Mouse (Mus musculus) left cerebral cortex, adult 9 months (tissue): ENCODE results near the gene Chmp5.
A peak's percentile ranks its signal among the peaks of the same experiment; 100 is the strongest.

ENCODE experiments used
- DNase-seq, 2 experiments: peaks; one replicate each; pipeline ENCODE4 v3.0.0; 2022; ENCODE audit warnings: low spot score in 2 of 2

The Chmp5 gene

DNA sequence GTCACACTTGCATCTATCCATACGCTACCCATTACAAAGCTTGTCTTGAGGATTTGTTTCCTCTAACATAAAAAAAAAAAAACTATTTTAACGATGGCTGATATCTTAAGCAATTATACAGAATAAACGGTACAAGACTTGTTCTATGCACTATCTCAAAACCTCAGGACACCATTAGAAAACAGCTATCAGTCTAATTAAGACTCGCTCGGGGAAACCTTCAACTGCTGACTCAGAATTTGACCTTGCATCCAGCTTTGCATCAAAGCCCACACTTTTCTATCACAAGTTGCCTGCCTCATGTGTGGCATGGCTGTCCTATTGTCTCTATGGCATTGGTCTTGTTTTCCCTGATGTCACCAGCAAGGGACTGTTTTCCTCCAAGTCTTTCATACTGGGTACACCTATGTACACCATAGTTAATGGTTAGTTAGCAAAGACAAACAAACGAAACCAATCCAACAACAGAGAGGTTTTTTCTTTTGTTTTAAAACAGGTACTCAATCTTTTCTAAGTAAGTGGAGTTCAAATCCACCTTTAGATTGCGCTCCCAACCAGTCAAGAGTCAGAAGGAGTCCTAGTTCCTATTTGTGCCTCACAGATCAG, 1.6 kb upstream of the Chmp5 start:
- DNase-seq, result no peak

DNA sequence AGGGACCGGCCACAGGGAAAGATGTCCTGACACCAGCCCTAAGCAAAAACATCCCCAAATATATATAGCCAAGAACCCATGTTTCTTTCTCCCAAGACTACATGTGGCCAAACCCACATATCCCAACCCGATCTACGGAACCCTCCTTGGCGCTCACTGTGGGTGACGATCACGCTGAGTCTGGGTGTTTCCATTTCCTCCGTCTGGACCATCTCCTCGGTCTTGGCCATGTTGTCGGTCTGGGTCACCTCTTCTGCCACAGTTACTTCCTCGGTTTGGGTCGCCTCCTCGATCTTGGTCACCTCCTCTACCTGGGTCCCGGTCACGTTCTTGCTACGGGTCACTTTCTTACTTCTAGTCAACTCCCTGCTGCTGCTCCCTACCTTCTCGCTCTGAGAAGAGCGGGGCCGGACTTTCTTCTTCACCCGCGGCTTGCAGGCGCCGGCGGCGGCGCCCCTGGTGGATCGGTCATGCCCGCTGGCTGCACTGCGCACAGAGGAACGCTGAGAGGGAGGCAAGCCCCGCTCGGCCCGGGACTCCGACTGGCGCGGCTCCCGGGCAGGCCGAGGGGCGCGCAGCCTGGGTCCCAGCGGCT, 545 bp upstream of the Chmp5 start:
- no peak for DNase-seq

DNA sequence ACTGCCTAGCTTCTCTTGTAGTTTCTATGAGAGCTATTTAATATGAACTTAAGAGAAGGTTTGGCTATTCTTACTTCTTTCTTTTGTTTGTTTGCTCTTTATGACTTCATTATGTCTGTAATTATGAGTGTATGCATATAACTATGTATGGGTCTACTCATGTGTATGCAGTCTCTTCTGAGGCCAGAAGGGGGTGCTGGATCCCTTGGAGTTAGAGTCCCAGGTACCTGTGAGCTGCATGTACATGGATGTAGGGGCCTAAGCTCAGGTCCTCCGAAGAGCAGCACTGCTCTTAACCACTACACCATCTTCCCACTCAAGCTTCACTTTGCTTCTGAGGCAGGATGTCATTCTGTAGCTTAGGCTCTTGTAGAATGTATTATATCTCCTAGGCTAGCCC, 5.3 kb downstream of the Chmp5 start:
- no peak for DNase-seq

DNA sequence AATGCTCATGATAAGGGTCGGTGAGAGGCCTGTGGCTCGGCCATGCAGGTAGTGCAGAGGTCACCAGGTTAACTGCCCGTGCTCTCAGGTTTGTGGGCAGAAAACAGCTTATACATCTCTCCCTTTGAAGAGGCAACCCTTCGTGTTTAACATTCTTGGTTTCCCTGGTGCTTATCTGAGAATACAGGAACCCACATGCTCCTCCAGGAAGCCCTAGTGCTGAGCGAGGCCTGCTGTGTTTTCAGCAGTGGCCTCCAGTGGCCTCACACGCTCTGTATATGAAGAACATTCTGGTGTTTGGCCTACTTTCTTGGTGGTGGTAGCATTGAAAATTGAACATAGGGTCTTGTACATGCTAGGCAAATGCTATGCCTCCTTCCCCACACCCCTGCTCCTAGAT, 7.7 kb downstream of the Chmp5 start:
- DNase-seq, result no peak

DNA sequence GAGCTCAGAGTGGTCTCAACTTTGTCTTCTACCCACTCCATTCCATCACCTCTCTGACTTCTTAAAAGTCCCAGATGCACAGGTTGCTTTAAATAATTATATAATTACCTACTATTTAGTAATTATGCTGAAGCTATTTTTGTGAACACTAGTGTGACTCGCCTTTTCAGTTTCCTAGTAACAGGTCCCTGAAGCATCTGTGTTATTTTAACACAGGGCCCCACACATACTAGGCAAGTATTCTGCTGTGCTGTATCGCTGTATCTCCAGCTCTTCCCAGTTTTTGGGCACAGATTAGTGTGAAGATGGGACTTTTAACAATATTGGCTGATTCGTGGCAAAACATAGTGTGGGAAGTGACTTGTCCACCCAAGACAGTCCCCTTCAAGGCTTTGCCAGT, 15.3 kb downstream of the Chmp5 start:
- DNase-seq, result no peak

DNA sequence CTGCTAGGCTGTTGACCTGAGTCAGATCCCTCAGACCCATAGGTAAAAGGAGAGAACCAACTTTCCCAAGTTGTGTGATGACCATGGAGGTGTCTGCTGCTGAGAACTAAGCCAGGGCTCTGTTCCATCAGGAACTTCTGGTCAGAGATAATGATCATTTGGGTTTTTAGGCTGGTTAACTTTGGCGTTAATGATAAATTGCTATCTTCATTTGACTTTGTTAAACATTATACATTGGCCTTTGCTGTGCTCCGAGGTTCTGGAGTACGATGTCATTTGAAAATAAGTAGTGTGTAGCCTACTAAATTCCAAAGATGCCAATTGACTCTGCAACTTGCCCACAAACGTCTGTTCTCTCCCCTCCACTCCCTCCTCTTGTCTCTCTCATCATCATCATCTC, 21.0 kb downstream of the Chmp5 start:
- DNase-seq, result no peak

DNA sequence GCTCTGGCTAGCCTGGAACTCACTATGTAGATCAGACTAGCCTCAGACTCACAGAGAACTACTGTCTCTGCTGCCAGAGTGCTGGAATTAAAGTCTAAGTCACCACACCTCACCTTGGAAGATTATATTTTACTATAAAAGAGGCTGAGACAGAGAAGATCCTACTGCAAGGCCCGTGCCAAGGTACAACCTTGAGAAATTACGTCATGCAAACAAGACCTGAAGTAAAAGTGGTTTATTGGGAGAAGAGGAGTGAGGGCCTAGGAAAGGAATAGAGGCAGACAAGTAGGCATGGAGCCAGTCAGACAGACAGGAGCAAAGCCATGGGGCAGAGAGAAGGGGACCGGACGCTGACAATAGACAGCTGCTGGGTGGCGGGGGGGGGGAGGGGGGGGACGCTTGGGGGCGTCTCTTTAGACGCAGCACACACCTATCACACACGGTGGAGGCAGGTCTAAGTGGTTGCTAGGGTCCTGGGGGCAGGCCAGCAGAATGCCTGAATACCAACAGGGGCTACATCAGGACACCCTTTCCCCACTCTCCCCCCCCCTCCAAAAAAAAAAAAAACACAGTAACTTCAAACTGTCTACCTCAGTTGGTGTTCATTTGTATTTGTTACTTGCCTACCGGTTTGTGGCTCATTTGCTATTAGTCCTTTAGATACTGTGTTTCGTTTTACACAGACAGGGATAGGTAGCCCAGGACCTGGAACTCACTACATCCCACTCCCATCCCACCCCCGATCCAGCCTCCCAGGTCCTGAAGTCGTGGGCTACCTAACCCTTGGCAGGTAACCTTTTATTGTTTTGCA, 21.8 kb downstream of the Chmp5 start:
- DNase-seq, result no peak

DNA sequence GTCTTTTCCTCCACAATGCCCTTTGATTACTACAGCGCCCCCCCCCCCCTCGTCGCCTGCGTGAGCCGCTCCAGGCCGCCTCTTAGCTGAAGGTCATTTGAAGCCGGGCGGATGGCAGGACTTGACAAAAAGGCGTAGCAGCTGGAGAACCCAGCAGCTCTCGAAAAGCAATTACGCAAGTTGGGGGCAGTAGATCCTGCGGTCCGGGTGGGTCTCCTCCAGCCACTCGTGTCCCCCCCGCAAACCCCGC, 22.3 kb downstream of the Chmp5 start:
- DNase-seq, result no peak

DNA sequence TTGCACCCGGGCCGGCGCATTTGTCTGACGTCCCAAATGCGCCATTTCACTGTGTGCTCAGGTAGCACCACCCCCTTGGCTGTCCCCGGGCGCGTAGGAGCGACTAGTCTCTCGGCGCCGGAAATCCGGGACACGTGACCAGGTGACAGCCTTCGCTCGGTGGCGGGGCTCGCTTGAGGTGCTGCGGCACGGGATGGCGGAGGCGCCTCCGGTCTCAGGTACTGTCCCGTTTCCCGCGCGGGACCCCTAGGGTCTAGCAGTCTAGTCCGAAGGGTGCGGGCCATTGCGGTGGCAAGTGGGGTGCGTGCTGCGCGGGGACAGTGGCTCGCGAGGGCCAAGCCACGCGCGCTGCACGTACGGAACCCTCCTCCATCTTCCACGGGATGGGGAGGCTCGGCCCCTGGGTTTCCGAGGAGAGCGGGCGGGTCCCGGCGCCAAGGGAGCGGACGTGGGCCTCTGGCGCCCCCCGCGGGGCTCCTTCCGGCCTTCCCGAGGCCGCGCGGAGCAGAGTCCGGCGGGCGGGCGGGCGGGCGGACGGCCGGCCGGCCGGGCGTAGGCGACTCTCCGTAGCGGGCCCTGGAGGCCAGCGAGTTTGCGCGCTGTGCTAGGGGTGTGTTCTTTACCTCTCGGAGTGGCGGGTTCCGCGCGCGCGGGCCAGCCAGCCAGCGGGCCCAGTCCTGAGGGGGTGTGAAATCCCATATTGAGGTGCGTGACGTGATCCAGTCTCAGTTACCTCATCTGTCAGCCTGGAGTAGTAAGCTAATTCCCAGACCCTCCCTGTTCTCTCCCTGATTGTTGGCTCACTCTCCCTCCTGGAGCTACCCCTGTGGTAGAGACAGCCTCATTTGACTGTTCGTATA, 22.9 kb downstream of the Chmp5 start, which contains the start of gene Nfx1:
Gene Nfx1, plus strand, starts transcription at position 65 of the 860 bp plus-strand sequence.
- peak; percentile 85 to 95 for DNase-seq

DNA sequence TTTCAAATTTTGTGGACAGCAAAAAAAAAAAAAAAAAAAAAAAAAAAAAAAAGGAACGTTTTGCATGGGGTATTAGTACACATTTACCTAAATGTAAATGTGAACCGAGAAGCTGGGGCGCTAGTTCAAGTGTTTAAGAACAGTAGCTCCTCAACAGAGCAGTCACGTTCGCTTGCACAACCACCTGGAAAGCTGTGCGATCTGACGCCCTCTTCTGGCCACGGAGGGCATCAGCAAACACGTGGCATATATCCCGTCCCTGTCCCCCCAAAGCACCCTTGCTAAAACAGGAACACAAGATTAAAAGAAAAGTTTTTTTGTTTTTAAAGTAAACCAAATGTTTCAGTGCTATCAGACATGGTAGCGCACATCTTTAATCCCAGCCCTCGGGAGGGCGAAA, 23.5 kb downstream of the Chmp5 start:
- DNase-seq, result peak in 1 of 2 experiments; percentile 4

DNA sequence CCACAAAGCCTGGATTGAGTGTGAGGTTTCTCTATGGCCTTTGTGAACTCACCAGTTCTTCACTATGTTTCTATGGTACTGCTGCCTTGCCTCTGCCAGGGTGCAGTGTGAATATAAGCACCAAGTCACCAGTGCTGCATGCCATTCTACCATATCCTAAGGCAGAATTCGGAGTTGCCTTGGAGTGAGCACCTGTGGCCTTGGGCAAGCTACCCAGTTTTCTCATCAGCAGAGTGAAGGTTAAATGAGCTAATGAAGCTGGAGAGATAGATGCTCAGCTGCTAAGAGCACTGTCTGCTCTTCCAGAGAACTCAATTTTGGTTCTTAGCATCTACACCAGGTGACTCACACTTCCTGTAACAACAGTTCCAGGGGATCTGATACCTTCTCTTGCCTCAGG, 25.8 kb downstream of the Chmp5 start:
- no peak for DNase-seq

DNA sequence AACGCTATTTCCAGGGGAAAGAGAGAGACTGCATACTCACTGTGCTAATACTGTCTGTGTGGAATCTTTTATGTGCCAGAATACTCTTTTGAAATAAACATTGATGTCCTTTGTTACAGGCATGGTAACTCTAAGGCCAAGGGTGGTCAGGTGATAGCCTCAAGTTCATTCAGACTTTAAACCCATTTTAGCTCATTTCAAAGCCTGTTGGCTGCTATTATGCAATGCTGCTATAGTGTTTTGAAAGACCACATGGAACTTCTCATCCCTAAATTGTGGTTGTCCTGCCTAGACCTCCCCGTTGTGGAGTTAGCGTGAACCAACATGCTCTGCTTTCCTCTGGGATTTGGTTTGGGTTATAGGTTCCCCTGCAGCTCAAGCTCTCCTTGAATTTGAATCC, 27.5 kb downstream of the Chmp5 start:
- no peak for DNase-seq

DNA sequence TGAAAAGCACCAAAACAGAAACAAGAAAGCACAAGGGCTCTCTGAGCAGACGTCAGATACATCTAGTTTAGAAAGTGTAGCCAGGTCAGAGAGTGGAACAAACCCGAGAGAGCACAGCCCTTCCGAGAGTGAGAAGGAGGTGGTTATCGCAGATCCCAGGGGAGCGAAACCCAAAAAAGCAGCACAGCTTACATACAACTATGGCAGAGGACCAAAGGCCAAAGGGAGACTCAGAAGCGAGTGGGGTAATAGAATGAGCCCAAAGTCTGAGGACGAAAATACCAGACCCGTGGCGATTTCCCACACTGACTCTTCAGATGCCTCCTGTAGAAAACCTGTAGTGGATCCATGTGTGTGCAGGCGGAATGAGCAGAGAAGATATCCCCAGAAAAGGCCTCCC, 28.4 kb downstream of the Chmp5 start:
- no peak for DNase-seq

DNA sequence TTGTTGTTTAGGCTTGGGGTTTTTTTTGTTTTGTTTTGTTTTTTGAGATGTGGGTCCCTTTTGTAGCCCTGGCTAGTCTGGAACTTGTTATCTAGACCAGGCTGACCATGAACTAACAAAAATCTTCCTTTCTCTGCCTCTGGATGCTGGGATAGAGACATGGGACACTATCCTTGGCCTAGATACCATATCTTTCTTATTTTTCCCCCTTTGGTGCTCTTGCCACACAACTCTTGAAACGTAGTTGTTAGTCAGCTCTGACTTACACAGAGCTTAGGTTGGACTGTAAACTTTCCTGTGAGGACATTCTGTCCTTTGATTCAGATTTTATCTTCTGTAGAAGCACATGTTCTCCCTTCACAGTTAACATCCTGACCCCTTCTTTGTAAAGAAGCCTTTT, 31.2 kb downstream of the Chmp5 start:
- no peak for DNase-seq

DNA sequence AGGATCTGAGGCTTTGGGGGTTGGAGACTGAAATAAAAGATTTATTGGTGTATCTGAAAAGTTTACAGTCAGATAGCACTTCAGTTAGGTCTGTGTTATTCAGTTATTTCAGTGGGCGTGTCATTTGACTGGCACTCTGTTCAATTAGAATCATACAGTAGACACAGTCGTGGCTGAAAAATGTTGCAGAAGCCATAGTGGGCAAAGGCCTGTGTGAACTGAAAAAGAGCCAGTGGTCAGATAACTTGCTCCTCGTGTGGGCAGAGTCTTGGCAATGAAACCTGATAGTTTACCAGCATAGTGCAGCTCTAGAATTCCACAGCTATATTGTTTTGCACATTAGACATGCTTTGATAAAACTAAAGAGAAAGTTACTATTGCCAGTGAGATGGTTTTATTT, 34.3 kb downstream of the Chmp5 start:
- DNase-seq, result no peak

DNA sequence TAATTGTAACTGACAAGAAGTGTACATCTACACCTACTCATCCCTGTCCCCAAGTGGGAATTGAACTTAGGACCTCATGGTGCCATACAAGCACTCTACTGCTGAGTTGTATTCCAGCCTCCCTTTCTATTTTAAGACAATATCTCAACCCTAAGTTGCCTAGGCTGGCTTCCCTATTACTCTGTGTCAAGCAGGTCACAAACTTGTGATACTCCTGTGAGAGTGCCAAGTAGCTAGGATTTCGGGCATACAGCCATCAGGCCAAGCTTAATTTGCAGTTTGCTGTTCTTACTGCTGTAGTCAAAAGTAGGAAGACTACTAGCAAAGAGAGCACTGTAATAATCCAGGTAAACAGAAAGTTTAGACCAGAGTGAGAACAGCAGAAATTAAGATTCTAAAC, 35.5 kb downstream of the Chmp5 start:
- DNase-seq, result no peak

DNA sequence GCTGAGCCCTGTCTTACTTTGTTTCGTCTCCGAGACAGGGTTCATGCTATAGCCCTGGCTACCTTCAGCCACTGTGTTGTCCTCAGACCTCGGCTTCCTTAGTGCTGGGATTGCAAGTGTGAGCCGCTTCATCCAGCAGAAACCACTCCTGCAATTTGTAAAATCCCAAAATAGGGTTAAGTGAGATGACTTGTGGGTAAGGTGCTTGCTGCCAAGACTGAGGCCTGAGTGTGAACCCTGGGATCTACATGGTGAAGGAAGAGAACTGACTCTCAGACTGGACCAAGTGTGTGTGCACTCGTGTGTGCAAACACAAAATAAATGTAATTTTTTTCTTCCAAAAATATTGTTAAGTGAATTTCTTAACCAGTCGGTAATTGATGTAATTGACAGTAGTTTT, 41.4 kb downstream of the Chmp5 start:
- DNase-seq, result no peak

DNA sequence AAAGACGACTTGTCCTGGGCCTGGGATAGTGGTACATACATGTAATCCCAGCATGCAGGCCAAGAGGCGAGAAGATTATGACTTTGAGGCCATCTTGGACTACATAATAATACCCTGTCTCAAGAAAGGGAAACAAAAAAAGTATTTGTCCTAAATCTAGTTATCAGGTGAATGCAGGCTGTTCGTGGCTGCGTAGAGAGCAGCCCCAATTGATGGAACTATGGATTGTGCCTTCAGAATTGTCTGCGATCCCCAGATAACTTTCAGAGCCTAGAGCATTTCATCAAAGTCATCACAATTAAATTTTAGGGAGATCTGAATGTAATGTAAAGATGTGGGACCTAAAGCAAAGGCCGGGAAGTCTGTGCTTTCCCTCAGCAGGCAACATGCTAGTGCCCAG, 48.1 kb downstream of the Chmp5 start:
- DNase-seq, result no peak

DNA sequence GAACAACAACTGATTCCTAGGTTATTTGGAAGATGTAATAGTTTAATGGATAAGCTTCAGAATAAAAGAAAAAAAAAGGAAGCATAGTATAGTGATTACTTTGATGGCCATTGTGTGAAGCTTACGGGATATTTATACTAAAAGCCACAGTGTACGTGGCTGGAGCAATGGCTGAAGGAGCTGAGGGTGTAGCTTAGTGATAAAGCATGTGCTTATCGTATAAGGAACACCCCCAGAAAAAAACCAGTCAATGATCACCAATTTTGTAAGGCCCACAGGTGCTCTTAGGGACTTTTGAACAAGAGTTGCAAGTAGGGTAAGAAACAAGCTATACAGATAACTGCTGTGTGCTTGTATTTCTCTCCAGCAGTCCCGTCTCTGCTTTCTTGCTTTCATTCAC, 49.7 kb downstream of the Chmp5 start:
- DNase-seq, result no peak

DNA sequence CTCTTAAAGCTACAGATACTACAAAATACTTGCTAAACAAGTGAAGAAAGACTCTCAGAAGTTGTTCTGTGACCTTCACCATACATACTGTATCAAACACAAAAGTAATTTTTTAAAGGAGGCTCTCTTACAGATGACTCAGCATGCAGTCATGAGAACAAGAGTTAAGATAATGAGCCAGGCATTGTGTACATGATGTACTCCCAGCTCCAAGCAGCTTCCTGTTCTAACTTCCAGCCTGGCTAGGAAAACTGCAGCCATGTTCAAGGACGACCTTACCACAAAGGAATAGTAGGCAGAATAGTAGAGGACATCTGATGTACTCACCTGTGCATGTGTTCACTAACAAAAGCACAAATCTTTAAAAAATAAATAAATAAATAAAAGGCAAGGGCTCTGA, 52.1 kb downstream of the Chmp5 start:
- DNase-seq, result no peak

DNA sequence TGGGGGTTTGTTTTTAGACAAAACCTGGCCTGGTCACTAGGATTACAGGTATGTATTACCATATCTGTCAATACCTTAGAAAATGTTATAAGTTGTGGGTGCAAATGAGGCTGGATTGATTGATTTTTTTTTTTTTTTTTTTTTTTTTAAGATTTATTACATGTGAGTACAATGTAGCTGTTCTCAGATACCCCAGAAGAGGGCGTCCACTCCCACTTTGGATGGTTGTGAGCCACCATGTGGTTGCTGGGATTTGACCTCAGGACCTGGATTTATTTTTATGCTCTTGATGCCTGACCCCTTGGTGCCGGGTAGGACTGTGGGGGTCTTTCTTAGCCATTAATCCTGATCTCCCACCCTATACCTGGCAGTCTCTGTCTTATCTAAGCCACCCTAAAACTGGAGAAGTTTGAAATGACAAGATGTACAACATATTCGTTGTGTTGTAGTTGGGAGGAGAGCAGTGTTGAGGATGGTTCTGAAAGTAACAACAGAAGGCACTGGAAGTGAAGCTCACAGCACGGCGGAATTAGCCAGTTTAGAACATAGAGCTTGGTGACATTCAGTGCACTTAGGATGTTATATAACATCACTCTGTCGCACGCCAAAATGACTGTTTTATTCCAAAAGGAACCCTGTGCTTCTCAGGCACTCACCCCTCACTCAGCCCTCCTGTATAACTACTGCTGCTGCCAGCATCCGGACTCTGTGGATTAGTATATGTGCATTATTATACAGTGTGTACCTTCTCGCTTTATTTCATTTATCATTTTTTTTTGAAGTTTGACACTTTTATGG, 52.8 kb downstream of the Chmp5 start:
- no peak for DNase-seq

DNA sequence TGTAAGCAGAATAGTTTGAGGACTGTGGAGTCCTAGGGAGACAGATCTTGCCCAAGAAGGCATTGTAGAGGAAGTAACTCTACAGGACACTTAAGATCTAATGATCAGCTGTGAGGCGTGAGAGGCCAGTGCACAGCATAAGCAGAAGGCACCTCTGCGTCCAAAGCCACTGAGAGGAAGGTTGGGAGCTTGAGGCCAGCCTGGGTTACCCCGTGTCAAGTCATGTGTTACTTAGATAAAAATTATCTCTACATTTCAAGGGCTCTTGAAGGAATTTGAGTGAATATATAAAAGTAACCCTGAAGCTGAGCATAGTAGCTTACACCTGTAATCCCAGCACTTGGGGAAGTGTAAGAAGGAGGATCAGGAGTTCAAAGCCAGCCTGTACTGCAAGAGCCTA, 65.1 kb downstream of the Chmp5 start:
- no peak for DNase-seq
